Mouse (Mus musculus) limb, embryonic 14.5 days (tissue): ENCODE results near the gene Fxyd2. TPM values are rescaled to one million over a fixed set of nuclear protein-coding genes. Genes with fewer than 3 reads are reported as not detected.

Experiments used
- ATAC-seq: fragments of 200-750 bp; cut with Nextera tagmentation; 2 replicates; pipeline ENCODE4 v1.8.0; 2017; ENCODE audit warnings: low read depth, moderate number of reproducible peaks, moderate TSS enrichment; ENCODE audit not compliant: low FRiP score
- DNase-seq: peaks from one replicate; pipeline ENCODE4 v3.0.0-alpha.2; 2015; ENCODE audit warnings: low spot score
- H3K27ac ChIP-seq: fragments of 300-500 bp; sonication (generic); replicated peaks from 2 replicates; pipeline ENCODE4 v1.5.1; 2014; ENCODE audit warnings: low read depth, mild to moderate bottlenecking, low read length, moderate library complexity, mixed read lengths
- H3K27me3 ChIP-seq: fragments of 300-500 bp; sonication (generic); 2 replicates; pipeline ENCODE4 v1.6.1; 2014; ENCODE audit warnings: low read length, mixed read lengths; ENCODE audit not compliant: control insufficient read depth, insufficient read depth
- H3K36me3 ChIP-seq: fragments of 300-500 bp; sonication (generic); 2 replicates; pipeline ENCODE4 v1.6.1; 2014; ENCODE audit warnings: mild to moderate bottlenecking, low read length, moderate library complexity, mixed read lengths; ENCODE audit not compliant: control insufficient read depth, insufficient read depth
- H3K4me1 ChIP-seq: fragments of 300-500 bp; sonication (generic); 2 replicates; pipeline ENCODE4 v1.6.1; 2014; ENCODE audit warnings: antibody characterized with exemption, low read length, mixed read lengths; ENCODE audit not compliant: control insufficient read depth, insufficient read depth
- H3K4me2 ChIP-seq: fragments of 300-500 bp; sonication (generic); replicated peaks from 2 replicates; pipeline ENCODE4 v1.6.1; 2014; ENCODE audit warnings: low read depth, mild to moderate bottlenecking, low read length, moderate library complexity; ENCODE audit not compliant: severe bottlenecking
- H3K4me3 ChIP-seq: fragments of 300-500 bp; sonication (generic); replicated peaks from 2 replicates; pipeline ENCODE4 v1.5.1; 2014; ENCODE audit warnings: low read length
- H3K9ac ChIP-seq: fragments of 300-500 bp; sonication (generic); 2 replicates; pipeline ENCODE4 v1.6.1; 2014; ENCODE audit warnings: mild to moderate bottlenecking, low read depth, low read length, moderate library complexity; ENCODE audit not compliant: severe bottlenecking
- H3K9me3 ChIP-seq: fragments of 300-500 bp; sonication (generic); 2 replicates; pipeline ENCODE4 v1.6.1; 2016; ENCODE audit warnings: low read length; ENCODE audit not compliant: control insufficient read depth
- POLR2A ChIP-seq: fragments of 200-500 bp; IDR thresholded peaks from 2 replicates; pipeline ENCODE4 v1.8.0; 2012; ENCODE audit warnings: inconsistent platforms, mild to moderate bottlenecking, moderate library complexity, borderline replicate concordance; ENCODE audit not compliant: insufficient read depth, insufficient read length; ENCODE audit errors: extremely low read depth
- WGBS: fragments of 180-500 bp; shearing (Covaris S2); extraction: QIAGEN DNeasy Blood & Tissue Kit; methylation state at CpG from one replicate; pipeline ENCODE4 v1.1.7; 2014; 5-methylcytosine and 5-hydroxymethylcytosine counted together
- polyA plus RNA-seq, 2 experiments: library from polyadenylated mRNA; depleted of rRNA in 1 of 2; stranded (reverse) in 1 of 2; unstranded in 1 of 2; fragments of >200 nt; fragmentation: Nextera tagmentation in 1 of 2; extraction: Ambion mirVana in 1 of 2; gene quantifications; 2 replicates each; pipeline versions ENCODE4 v1.2.1 to v1.2.3; 2012 to 2014

The Fxyd2 gene
- polyA plus RNA-seq, 2 experiments: 6.1 to 8.5 TPM

GRCm38 (mm10) chr9:45380411-45381251 lies 18.8 kb upstream of the Fxyd2 start:
- 62% methylated on average over 10 of the region's 10 CpGs for WGBS

DNA sequence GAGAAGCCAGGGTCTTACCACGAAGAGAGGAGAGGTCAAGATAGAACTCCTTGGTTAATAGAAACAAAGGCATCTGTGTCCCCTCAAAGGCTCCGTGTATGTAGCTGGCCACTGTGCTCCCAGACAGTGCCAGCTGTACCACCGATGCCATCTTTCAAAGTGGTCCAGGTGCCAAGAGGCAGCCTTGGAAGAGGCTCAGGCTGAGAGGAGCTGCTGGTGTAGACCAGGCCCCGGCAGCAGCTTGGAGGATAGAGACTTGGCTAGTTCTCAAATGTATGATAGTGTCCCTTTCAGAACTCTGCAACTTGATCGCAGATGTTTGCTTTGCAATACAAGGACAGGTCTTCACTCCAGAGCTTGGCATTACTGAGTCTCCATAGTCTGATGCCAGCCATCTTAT lies 17.1 kb upstream of the Fxyd2 start:
- no peak for TF ChIP-seq POLR2A
- H3K27ac ChIP-seq: no peak overlapping the region
- H3K9ac ChIP-seq: no peak overlapping the region
- H3K4me3 ChIP-seq: no peak overlapping the region
- no peaks in the 10 kb centered on the region for H3K27me3 ChIP-seq
- no peaks in the 10 kb centered on the region for H3K36me3 ChIP-seq
- WGBS: 85% methylated on average over 5 of the region's 5 CpGs
- DNase-seq (no peak), ATAC-seq (no peak)
- H3K9me3 ChIP-seq: no peaks in the 10 kb centered on the region
- no peak overlapping the region for H3K4me2 ChIP-seq
- no peaks in the 10 kb centered on the region for H3K4me1 ChIP-seq

More at GRCm38 (mm10) chr9:45380411-45381251, 18.8 kb upstream of the Fxyd2 start:
- Histone ChIP-seq H3K9me3 (no peaks in the 10 kb centered on the region), H3K27me3 (no peaks in the 10 kb centered on the region), H3K4me1 (no peaks in the 10 kb centered on the region), H3K4me2 (no peak overlapping the region), H3K36me3 (0 out of 2 replicates have a peak, but pooled peaks cover 3% of the 10 kb centered on the region), H3K27ac (no peak overlapping the region), H3K9ac (no peak overlapping the region), H3K4me3 (no peak overlapping the region)
- DNase-seq (no peak), ATAC-seq (no peak)
- TF ChIP-seq POLR2A: no peak

- DNase-seq (no peak), ATAC-seq (no peak)
- H3K27me3 ChIP-seq: no peaks in the 10 kb centered on the region
- H3K9ac ChIP-seq: no peak overlapping the region
- no peak overlapping the region for H3K4me3 ChIP-seq
- no peak overlapping the region for H3K4me2 ChIP-seq
- no peaks in the 10 kb centered on the region for H3K36me3 ChIP-seq
- H3K9me3 ChIP-seq: no peaks in the 10 kb centered on the region
- H3K4me1 ChIP-seq: no peaks in the 10 kb centered on the region
- TF ChIP-seq POLR2A: no peak
- H3K27ac ChIP-seq: no peak overlapping the region
- WGBS: 83% methylated on average over 5 of the region's 5 CpGs
These were observed 16.6 kb upstream of the Fxyd2 start for GRCm38 (mm10) chr9:45382834-45383233.

GRCm38 (mm10) chr9:45383883-45384282 lies 15.6 kb upstream of the Fxyd2 start:
- Histone ChIP-seq H3K4me3 (no peak overlapping the region), H3K4me1 (no peaks in the 10 kb centered on the region), H3K9me3 (no peaks in the 10 kb centered on the region), H3K27ac (no peak overlapping the region), H3K36me3 (no peaks in the 10 kb centered on the region), H3K9ac (no peak overlapping the region), H3K27me3 (no peaks in the 10 kb centered on the region), H3K4me2 (no peak overlapping the region)
- 92% methylated on average over 6 of the region's 6 CpGs for WGBS
- ATAC-seq: no peak
- TF ChIP-seq POLR2A: no peak
- DNase-seq: no peak

- Histone ChIP-seq H3K27ac (no peak overlapping the region), H3K4me2 (no peak overlapping the region), H3K4me1 (no peaks in the 10 kb centered on the region), H3K27me3 (no peaks in the 10 kb centered on the region), H3K36me3 (no peaks in the 10 kb centered on the region; the same call in none of the 2 replicates), H3K9me3 (no peaks in the 10 kb centered on the region), H3K9ac (no peak overlapping the region), H3K4me3 (no peak overlapping the region)
- 89% methylated on average over 5 of the region's 5 CpGs for WGBS
- ATAC-seq (no peak), DNase-seq (no peak)
- TF ChIP-seq POLR2A: no peak
These were observed 12.8 kb upstream of the Fxyd2 start for GRCm38 (mm10) chr9:45386698-45387097.
